Mouse (Mus musculus): ENCODE measurements around the gene Dgkd. TPM values are rescaled to one million over a fixed set of nuclear protein-coding genes. Genes with fewer than 3 reads are reported as not detected.
A peak's percentile ranks its signal among the peaks of the same experiment; 100 is the strongest.
"Not testable (repeated sequence)": the region's sequence is repeated elsewhere in the genome, so short reads cannot be mapped to it uniquely, and the experiment has no call there.

Gene Dgkd
- polyA plus RNA-seq (2016; fragmentation: Nextera tagmentation; extraction: Ambion mirVana): 37.8 and 41.6 TPM in 2 replicates

DNA sequence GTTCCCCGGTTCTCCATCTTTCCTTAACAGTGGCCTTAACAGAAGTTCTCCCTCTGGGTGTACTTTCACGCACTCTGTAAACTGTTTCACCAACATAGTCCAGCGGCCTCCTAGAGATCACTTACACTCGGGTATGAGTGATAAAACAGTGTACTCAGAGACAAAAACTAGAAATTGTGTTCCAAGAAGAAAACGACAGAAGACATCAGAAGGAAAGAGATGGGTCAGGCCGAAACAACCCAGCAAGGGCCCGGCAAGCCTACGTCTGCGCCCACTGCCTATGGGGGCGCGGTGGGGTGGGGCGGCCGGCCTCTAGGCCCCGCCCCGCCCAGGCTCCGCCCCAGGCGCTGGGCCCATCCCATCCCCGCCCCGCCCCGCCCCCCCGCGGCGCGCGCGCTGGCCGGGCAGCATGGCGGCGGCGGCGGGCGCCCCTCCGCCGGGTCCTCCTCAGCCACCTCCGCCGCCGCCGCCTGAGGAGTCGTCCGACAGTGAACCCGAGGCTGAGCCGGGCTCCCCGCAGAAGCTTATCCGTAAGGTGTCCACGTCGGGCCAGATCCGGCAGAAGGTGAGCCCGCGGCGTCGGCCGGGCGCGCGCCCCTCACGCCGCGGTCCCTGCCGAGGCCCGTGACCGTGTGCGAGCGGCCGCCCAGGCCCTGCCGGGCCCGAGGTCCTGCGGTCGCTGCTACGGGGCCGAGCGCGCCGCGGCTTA, at the start of gene Dgkd:
Gene Dgkd (plus strand): TSS at position 396 of the 709 bp plus-strand sequence.
- 2% methylated on average over 74 of the region's 74 CpGs for WGBS
- no peaks in the 10 kb centered on the region for H3K36me3 ChIP-seq
- H3K4me3 ChIP-seq: peak within 1 kb of the TSS; percentile 98
- peak; percentile 85 for DNase-seq (ENCODE audit: low spot score)
- peaks cover 10% of the 10 kb centered on the region; the same call in 1 of the 2 replicates for H3K27me3 ChIP-seq (ENCODE audit: low read depth, poor library complexity, severe bottlenecking)
- no peaks in the 10 kb centered on the region for H3K9me3 ChIP-seq (replicated peaks)
- peak within 1 kb of the TSS; percentile 94 for H3K27ac ChIP-seq (replicated peaks)
- peaks cover 33% of the 10 kb centered on the region for H3K4me1 ChIP-seq

DNA sequence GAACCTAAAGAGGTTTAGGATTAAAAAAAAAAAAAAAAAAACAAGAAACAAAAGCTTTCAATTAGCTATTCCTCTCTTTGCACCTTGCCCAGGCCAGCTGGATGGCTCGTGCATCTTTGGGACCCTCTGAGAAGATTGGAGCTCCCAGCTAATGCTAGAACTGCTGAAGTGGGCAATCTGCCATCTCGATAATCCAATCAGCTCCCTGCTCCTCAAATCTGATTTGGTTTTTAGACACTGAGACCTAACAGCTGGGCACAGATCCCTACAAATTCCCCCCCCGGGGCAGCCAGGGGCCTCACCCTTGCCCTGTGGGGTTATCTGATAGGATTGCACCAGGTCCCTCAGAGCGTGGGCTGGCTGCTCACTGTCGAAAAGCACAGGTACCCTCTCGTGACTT, 49.5 kb upstream of the Dgkd start, which contains the start of gene Sag:
Gene Sag (plus strand): TSS at position 105 of the 400 bp plus-strand sequence.
- Histone ChIP-seq H3K27me3 (ENCODE audit: low read depth, poor library complexity, severe bottlenecking) (no peaks in the 10 kb centered on the region), H3K27ac (replicated peaks) (no peak within 1 kb of the TSS), H3K4me1 (no peaks in the 10 kb centered on the region), H3K36me3 (no peaks in the 10 kb centered on the region), H3K4me3 (no peak within 1 kb of the TSS), H3K9me3 (replicated peaks) (no peaks in the 10 kb centered on the region)
- 81% methylated on average over 6 of the region's 6 CpGs for WGBS
- no peak for DNase-seq (ENCODE audit: low spot score)

- Histone ChIP-seq H3K4me1 (no peaks in the 10 kb centered on the region), H3K27me3 (ENCODE audit: low read depth, poor library complexity, severe bottlenecking) (no peaks in the 10 kb centered on the region), H3K36me3 (no peaks in the 10 kb centered on the region), H3K4me3 (no peak overlapping the region), H3K9me3 (replicated peaks) (no peaks in the 10 kb centered on the region; the same call in 1 of the 2 replicates), H3K27ac (replicated peaks) (no peak overlapping the region)
- 90% methylated on average over 1 of the region's 1 CpGs for WGBS
- DNase-seq (ENCODE audit: low spot score): no peak
Measured at GRCm38 (mm10) chr1:87807751-87808150, 45.3 kb upstream of the Dgkd start.

- WGBS: 95% methylated on average over 7 of the region's 7 CpGs
- Histone ChIP-seq H3K9me3 (replicated peaks) (no peaks in the 10 kb centered on the region; the same call in 1 of the 2 replicates), H3K4me3 (no peak overlapping the region), H3K27ac (replicated peaks) (no peak overlapping the region), H3K27me3 (ENCODE audit: low read depth, poor library complexity, severe bottlenecking) (no peaks in the 10 kb centered on the region), H3K36me3 (no peaks in the 10 kb centered on the region), H3K4me1 (no peaks in the 10 kb centered on the region)
- DNase-seq (ENCODE audit: low spot score): no peak
Measured at GRCm38 (mm10) chr1:87811391-87811790, 41.7 kb upstream of the Dgkd start.

GRCm38 (mm10) chr1:87812061-87812460, 41.0 kb upstream of the Dgkd start:
- 90% methylated on average over 10 of the region's 10 CpGs for WGBS
- DNase-seq (ENCODE audit: low spot score): no peak
- no peak overlapping the region for H3K27ac ChIP-seq (replicated peaks)

DNA sequence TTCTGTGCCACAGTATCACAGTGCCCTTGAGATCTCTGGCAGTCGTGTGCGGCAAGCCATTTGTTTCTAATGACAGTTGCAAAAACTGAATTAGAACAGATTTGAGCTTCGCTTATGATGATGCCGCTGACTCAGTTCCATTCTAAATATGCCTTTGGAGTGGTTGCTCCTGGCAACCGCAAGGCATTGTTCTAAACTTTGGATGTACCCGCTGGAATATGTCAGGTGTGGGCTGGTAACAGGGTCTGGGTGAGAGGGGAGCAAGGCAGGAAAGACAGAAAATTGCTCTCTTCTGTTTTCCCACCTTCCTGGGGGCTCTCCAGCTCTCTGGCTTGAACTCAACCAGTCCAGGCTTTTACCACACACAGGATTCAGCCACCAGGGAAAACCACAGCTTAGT, 39.9 kb upstream of the Dgkd start:
- H3K27me3 ChIP-seq (ENCODE audit: low read depth, poor library complexity, severe bottlenecking): no peaks in the 10 kb centered on the region
- no peak for DNase-seq (ENCODE audit: low spot score)
- no peak overlapping the region for H3K4me3 ChIP-seq
- H3K27ac ChIP-seq (replicated peaks): no peak overlapping the region
- WGBS: 85% methylated on average over 6 of the region's 6 CpGs
- no peaks in the 10 kb centered on the region for H3K4me1 ChIP-seq
- no peaks in the 10 kb centered on the region for H3K36me3 ChIP-seq
- no peaks in the 10 kb centered on the region; the same call in 1 of the 2 replicates for H3K9me3 ChIP-seq (replicated peaks)

More at GRCm38 (mm10) chr1:87812061-87812460, 41.0 kb upstream of the Dgkd start:
- Histone ChIP-seq H3K9me3 (replicated peaks) (no peaks in the 10 kb centered on the region; the same call in 1 of the 2 replicates), H3K4me1 (no peaks in the 10 kb centered on the region), H3K4me3 (no peak overlapping the region), H3K36me3 (no peaks in the 10 kb centered on the region), H3K27me3 (ENCODE audit: low read depth, poor library complexity, severe bottlenecking) (no peaks in the 10 kb centered on the region)

DNA sequence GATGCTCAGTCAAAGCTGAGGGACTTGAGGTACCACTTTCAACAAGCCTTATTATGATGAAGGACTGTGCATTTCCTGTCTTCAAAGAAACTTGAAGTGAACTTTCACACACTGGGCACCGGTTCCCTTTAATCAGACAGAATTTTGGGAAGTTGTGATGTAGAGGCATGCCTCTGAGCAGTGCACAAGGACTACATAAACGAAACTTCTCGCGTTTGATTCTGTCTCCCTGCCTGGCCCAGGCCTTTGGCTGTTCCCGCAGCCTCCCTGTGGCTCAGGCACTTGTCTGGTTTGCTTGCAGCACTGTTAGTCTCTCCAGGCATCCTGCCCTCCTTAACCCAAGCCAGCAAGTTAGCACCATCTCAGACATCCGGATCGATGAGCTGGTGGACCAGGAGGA, 39.4 kb upstream of the Dgkd start:
- WGBS: 78% methylated on average over 7 of the region's 7 CpGs
- no peak overlapping the region for H3K4me3 ChIP-seq
- H3K4me1 ChIP-seq: no peaks in the 10 kb centered on the region
- no peaks in the 10 kb centered on the region; the same call in 1 of the 2 replicates for H3K9me3 ChIP-seq (replicated peaks)
- no peak overlapping the region for H3K27ac ChIP-seq (replicated peaks)
- no peak for DNase-seq (ENCODE audit: low spot score)
- H3K36me3 ChIP-seq: no peaks in the 10 kb centered on the region
- no peaks in the 10 kb centered on the region for H3K27me3 ChIP-seq (ENCODE audit: low read depth, poor library complexity, severe bottlenecking)

DNA sequence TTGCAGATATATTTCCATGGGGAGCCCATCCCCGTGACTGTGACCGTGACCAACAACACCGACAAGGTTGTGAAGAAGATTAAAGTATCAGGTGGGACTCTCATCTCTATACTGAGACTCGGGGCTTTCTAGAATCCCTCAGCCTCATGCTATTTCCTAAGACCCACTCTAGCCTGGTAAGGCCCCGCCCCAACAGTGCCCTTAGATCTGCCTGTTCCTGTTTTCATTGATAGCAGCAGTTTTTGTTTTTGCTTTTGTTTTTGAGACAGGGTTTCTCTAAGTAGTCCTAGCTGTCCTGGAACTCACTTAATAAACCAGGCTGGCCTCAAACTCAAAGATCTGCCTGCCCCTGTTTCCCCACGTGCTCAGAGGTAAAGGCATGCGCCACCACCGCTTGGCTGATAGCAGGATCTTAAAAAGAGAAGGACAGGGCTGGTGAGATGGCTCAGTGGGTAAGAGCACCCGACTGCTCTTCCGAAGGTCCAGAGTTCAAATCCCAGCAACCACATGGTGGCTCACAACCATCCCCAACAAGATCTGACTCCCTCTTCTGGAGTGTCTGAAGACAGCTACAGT, 28.6 kb upstream of the Dgkd start:
- WGBS: 91% methylated on average over 10 of the region's 10 CpGs

GRCm38 (mm10) chr1:87825281-87825680, 27.8 kb upstream of the Dgkd start:
- Histone ChIP-seq H3K27ac (replicated peaks) (no peak overlapping the region), H3K27me3 (ENCODE audit: low read depth, poor library complexity, severe bottlenecking) (no peaks in the 10 kb centered on the region), H3K36me3 (no peaks in the 10 kb centered on the region), H3K4me1 (peaks cover 12% of the 10 kb centered on the region), H3K4me3 (no peak overlapping the region), H3K9me3 (replicated peaks) (no peaks in the 10 kb centered on the region)
- DNase-seq (ENCODE audit: low spot score): no peak
- 89% methylated on average over 5 of the region's 5 CpGs for WGBS

More for the DNA sequence above, 28.6 kb upstream of the Dgkd start:
- Histone ChIP-seq H3K4me3 (no peak overlapping the region), H3K36me3 (no peaks in the 10 kb centered on the region), H3K27ac (replicated peaks) (no peak overlapping the region), H3K4me1 (peaks cover 7% of the 10 kb centered on the region), H3K9me3 (replicated peaks) (no peaks in the 10 kb centered on the region), H3K27me3 (ENCODE audit: low read depth, poor library complexity, severe bottlenecking) (no peaks in the 10 kb centered on the region)
- no peak for DNase-seq (ENCODE audit: low spot score)

DNA sequence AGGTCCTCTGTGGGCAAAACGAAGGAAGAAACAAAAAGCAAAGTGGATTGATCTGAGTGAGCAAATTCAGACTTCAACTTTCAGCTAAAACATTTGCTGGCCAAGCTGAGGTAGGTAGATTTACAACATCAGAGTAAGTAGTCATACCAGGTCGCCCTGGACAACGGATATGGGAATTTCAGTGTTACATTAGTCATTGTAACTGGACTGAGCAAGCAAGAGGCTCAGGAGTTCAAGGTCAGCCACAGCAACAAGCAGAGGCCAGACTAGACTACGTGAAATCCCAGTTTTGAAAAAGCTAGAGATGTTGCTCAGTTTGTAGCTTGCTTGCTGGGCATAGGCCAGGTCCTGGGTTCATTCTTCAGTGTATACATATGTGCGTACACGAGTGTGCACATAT, 27.1 kb upstream of the Dgkd start:
- WGBS: 90% methylated on average over 6 of the region's 6 CpGs

DNA sequence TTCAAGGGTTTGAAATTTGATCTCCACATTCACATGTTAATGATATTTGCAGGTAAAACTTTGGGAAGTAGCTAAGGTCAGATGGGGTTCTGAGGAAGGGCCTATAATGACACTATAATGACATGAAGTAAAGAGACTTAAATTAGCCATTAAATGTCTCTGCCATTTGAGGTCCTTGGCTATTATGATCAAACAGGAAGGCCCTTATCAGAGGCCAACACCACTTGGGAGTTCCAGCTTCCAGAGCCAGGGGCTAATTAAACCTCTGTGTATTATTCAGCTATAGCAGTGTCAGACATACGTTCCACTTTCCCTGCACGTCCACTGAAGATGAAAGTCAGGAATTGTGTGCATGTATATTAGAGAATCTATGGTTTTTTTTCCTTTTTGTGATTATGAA, 26.6 kb upstream of the Dgkd start:
- H3K27ac ChIP-seq (replicated peaks): no peak overlapping the region
- H3K27me3 ChIP-seq (ENCODE audit: low read depth, poor library complexity, severe bottlenecking): no peaks in the 10 kb centered on the region
- WGBS: 88% methylated on average over 2 of the region's 2 CpGs
- DNase-seq (ENCODE audit: low spot score): no peak
- no peaks in the 10 kb centered on the region for H3K36me3 ChIP-seq
- H3K4me1 ChIP-seq: peaks cover 12% of the 10 kb centered on the region
- H3K9me3 ChIP-seq (replicated peaks): no peaks in the 10 kb centered on the region
- no peak overlapping the region for H3K4me3 ChIP-seq

More for the DNA sequence above, 27.1 kb upstream of the Dgkd start:
- Histone ChIP-seq H3K27ac (replicated peaks) (no peak overlapping the region), H3K4me3 (no peak overlapping the region), H3K4me1 (peaks cover 12% of the 10 kb centered on the region), H3K9me3 (replicated peaks) (no peaks in the 10 kb centered on the region), H3K27me3 (ENCODE audit: low read depth, poor library complexity, severe bottlenecking) (no peaks in the 10 kb centered on the region), H3K36me3 (no peaks in the 10 kb centered on the region)
- no peak for DNase-seq (ENCODE audit: low spot score)

- WGBS: 94% methylated on average over 1 of the region's 1 CpGs
- H3K36me3 ChIP-seq; DNase-seq (ENCODE audit: low spot score); H3K9me3 ChIP-seq (replicated peaks); H3K4me3 ChIP-seq; H3K27me3 ChIP-seq (ENCODE audit: low read depth, poor library complexity, severe bottlenecking); H3K27ac ChIP-seq (replicated peaks): not testable (repeated sequence)
- peaks cover 12% of the 10 kb centered on the region for H3K4me1 ChIP-seq
Measured at GRCm38 (mm10) chr1:87827476-87827875, 25.6 kb upstream of the Dgkd start.

DNA sequence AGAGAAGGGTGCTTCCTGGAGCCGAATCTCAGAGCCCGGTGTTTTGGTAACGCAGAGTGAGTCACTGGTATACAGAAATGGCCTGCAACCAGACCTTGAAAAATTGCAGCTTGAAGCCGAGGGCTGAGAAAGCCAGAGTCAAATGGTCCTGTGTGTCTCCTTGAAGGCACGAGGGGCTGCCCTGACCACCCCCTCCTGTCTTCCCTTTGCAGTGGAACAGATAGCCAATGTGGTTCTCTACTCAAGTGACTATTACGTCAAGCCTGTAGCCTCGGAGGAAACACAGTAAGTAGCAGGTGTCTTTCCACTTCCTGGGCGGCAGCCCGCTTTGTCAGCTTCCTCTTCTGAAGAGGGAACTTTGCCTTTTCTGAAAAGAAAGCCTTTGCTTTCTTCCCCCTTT, 24.9 kb upstream of the Dgkd start:
- Histone ChIP-seq H3K4me1 (peaks cover 12% of the 10 kb centered on the region), H3K27ac (replicated peaks) (no peak overlapping the region), H3K36me3 (no peaks in the 10 kb centered on the region), H3K4me3 (no peak overlapping the region), H3K27me3 (ENCODE audit: low read depth, poor library complexity, severe bottlenecking) (no peaks in the 10 kb centered on the region), H3K9me3 (replicated peaks) (no peaks in the 10 kb centered on the region)
- WGBS: 78% methylated on average over 9 of the region's 9 CpGs
- no peak for DNase-seq (ENCODE audit: low spot score)

Measured in midbrain, embryonic 10.5 days (tissue).